Mouse (Mus musculus) cerebellum, adult 2 months (tissue): ENCODE measurements around the gene Rbm42.

Experiments
- CTCF ChIP-seq: fragments of 200-500 bp; IDR thresholded peaks from 2 replicates; pipeline ENCODE4 v1.5.1; 2011; ENCODE audit warnings: low read depth, mild to moderate bottlenecking, control low read depth, low read length, moderate library complexity, borderline replicate concordance; ENCODE audit not compliant: insufficient read depth
- POLR2A ChIP-seq: fragments of 200-500 bp; IDR thresholded peaks from 2 replicates; pipeline ENCODE4 v1.6.1; 2011; ENCODE audit warnings: low read length, control low read depth, borderline replicate concordance; ENCODE audit not compliant: insufficient read depth

GRCm38 (mm10) chr7:30599933-30600353 is 50.2 kb downstream of the Rbm42 start:
- TF ChIP-seq CTCF = no peak
- peak; percentile 59; the same call in 1 of the 2 replicates for TF ChIP-seq POLR2A
